Mouse (Mus musculus) embryo, embryonic 9.5 days (tissue): Measurements from ENCODE around the gene Mid1.
"Not testable (repeated sequence)": the region's sequence is repeated elsewhere in the genome, so short reads cannot be mapped to it uniquely, and the experiment has no call there.

Experiments used
- DNase-seq: peaks from one replicate; pipeline ENCODE4 v3.0.0-alpha.2; 2017; ENCODE audit errors: extremely low spot score

Mid1 gene

GRCm38 (mm10) chrX:169986519-169987367 lies 301.7 kb downstream of the Mid1 start:
- peak; percentile 65 for DNase-seq

DNA sequence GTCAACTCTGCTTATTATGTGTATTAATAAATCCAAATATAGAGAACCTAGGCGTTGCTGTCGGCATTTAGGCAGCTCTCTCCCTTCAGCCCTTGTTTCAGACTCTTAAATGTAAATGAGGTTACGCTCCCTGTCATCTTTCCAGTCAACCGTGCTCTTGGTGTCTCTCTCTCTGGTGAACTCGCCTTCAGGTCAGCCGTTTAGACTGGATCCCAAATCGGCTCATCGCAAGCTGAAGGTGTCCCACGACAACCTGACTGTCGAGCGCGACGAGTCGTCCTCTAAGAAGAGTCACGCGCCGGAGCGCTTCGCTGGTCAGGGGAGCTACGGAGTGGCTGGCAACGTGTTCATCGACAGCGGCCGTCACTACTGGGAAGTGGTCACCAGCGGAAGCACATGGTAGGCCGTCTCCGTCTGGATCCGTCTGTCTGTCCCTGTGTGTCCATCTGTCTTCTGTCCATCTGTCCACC lies 302.4 kb downstream of the Mid1 start:
- peak; percentile 34 for DNase-seq

- peak; percentile 2 for DNase-seq
Observed at GRCm38 (mm10) chrX:169988571-169989218, 303.7 kb downstream of the Mid1 start.

GRCm38 (mm10) chrX:169989219-169989595 lies 304.2 kb downstream of the Mid1 start:
- DNase-seq, result peak; percentile 58

- DNase-seq, result peak; percentile 35
Observed at GRCm38 (mm10) chrX:169989691-169990631, 305.0 kb downstream of the Mid1 start.

DNA sequence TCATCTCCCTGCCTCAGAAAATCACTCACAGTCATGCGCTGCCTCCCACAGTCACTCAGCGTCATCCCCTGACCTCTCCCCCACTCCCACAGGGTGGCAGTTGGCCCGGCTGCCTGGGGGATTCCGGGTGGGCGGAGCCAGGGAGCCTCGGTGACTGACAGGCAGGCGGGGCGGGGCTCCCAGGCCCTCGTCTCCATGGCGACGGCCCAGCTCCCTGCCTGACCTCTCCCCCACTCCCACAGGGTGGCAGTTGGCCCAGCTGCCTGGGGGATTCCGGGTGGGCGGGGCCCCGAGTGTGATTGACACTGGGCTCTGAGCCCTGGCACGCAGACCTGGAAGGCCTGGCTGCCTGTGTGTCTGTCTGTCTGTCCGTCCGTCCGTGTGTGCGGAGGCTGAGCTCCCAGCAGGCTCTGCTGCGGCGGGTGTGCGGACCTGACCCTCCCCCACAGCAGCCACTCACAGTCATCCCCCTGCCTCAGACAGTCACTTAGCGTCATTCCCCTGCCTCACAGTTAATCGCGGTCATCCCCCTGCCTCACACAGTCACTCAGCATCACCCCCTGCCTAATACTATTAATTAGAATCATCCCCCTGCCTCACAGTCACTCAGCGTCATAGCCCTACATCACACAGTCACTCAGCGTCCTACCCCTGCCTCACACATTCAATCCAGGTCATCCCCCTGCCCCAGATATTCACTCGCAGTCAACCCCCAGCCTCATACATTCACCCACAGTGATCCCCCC lies 306.3 kb downstream of the Mid1 start:
- peak; percentile 25 for DNase-seq

DNA sequence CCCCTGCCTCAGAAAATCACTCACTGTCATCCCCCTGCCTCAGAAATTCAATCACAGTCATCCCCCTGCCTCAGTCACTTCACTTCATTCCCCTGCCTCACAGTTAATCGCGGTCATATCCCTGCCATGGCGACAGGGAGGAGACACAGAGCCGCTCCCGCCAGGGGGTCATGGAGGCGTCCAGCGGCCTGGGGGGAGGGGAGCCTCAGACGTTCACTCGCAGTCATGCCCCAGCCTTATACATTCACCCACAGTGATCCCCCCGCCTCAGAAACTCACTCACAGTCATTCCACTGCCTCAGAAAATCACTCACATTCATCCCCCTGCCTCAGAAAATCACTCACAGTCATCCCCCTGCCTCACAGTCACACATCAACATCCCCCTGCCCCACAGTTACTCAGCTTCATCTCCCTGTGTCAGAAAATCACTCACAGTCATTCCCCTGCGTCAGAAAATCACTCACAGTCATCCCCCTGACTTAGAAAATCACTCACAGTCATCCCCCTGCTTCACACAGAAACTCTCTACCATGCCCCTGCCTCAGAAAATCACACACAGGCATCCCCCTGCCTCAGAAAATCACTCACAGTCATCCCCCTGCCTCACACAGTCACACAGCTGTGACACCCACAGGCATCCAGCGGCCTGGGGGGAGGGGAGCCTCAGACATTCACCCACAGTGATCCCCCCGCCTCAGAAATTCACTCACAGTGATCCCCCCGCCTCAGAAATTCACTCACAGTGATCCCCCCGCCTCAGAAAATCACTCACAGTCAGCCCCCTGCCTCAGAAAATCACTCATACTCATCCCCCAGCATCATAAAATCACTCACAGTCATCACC lies 307.3 kb downstream of the Mid1 start:
- DNase-seq, result peak; percentile 0

DNA sequence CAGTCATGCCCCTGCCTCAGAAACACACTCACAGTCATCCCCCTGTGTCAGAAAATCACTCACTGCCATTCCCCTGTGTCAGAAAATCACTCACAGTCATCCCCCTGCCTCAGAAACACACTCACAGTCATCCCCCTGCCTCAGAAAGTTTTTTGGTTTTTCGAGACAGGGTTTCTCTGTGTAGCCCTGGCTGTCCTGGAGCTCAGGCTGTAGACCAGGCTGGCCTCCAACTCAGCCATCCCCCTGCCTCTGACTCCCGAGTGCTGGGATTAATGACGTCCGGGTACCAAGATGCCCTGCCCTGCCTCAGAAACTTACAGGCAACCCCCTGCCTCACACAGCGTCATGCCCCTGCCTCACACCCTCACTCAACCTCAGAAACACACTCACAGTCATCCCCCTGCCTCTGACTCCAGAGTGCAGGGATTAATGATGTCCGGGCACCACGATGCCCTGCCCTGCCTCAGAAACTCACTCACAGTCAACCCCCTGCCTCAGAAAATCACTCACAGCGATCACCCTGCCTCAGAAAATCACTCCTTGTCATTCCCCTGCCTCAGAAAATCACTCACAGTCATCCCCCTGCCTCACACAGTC lies 308.1 kb downstream of the Mid1 start:
- peak; percentile 0 for DNase-seq

DNA sequence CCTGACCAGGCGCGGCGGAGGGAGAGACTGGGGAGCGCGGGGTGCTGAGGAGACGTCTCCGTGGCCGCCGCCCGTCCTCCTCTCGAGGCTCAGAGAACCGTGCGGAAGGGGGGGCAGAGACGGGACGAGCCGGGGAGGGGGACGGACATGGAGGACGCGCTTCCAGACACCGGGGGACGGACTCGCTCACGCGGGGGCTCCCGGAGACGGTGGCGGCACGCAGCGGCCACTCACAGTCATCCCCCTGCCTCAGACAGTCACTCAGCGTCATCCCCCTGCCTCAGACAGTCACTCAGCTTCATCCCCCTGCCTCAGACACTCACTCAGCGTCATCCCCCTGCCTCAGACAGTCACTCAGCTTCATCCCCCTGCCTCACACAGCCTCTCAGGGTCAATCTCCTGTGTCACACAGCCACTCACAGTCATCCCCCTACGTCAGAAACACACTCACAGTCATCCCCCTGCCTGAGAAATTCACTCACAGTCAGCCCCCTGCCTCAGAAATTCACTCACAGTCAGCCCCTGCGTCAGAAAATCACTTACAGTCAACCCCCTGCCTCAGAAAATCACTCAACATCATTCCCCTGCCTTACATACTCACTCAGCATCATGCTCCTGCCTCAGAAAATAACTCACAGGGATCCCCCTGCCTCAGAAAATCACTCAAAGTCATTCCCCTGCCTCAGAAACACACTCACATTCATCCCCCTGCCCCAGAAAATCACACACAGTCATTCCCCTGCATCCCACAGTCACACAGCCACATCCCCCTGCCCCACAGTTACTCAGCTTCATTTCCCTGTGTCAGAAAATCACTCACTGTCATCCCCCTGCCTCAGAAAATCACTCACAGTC lies 309.2 kb downstream of the Mid1 start:
- DNase-seq, result peak; percentile 0

DNA sequence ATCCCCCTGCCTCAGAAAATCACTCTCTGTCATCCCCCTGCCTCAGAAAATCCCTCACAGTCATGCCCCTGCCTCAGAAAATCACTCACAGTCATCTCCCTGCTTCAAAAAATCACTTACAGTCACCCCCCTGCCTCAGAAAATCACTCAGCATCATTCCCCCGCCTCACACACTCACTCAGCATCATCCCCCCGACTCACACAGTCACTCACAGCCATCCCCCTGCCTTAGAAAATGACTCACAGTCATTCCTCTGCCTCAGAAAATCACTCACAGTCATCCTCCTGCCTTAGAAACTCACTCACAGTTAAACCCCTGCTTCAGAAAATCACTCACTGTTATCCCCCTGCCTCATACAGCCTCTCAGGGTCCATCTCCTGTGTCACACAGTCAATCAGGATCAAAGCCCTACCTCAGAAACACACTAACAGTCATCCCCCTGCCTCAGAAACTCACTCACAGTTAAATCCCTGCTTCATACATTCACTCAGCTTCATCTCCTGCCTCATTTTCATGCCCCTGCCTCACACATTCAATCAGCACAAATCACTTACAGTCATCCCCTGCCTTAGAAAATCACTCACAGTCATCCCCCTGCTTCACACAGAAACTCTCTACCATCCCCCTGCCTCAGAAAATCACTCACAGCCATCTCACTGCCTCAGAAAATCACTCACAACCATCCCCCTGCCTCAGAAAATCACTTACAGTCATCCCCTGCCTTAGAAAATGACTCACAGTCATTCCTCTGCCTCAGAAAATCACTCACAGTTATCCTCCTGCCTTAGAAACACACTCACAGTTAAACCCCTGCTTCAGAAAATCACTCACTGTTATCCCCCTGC lies 310.1 kb downstream of the Mid1 start:
- peak; percentile 34 for DNase-seq

- DNase-seq, result peak; percentile 0
Observed at GRCm38 (mm10) chrX:169995909-169996521, 311.0 kb downstream of the Mid1 start.

GRCm38 (mm10) chrX:169996926-169997325 lies 311.9 kb downstream of the Mid1 start:
- not testable (repeated sequence) for DNase-seq

GRCm38 (mm10) chrX:169997456-169997853 lies 312.5 kb downstream of the Mid1 start:
- not testable (repeated sequence) for DNase-seq

DNA sequence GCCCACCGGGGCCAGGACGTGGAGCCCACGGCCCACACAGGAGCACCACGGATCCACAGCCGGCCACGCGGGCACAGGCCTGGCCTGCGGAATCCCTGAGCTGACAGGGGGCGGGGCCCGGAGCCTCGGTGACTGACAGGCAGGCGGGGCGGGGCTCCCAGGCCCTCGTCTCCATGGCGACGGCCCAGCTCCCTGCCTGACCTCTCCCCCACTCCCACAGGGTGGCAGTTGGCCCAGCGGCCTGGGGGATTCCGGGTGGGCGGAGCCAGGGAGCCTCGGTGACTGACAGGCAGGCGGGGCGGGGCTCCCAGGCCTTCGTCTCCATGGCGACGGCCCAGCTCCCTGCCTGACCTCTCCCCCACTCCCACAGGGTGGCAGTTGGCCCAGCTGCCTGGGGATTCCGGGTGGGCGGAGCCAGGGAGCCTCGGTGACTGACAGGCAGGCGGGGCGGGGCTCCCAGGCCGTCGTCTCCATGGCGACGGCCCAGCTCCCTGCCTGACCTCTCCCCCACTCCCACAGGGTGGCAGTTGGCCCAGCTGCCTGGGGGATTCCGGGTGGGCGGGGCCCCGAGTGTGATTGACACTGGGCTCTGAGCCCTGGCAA lies 313.0 kb downstream of the Mid1 start:
- peak; percentile 27 for DNase-seq

DNA sequence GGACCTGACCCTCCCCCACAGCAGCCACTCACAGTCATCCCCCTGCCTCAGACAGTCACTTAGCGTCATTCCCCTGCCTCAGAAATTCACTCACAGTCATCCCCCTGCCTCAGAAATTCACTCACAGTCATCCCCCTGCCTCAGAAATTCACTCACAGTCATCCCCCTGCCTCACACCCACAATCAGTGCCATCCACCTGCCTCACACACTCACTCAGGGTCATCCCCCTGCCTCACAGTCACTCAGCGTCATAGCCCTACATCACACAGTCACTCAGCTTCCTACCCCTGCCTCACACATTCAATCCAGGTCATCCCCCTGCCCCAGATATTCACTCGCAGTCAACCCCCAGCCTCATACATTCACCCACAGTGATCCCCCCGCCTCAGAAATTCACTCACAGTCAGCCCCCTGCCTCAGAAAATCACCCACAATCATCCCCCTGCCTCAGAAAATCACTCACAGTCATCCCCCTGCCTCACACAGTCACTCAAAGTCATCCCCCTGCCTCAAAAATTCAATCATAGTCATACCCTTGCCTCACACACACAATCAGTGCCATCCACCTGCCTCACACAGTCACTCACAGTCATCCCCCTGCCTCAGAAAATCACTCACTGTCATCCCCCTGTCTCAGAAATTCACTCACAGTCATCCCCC lies 313.7 kb downstream of the Mid1 start:
- DNase-seq, result peak; percentile 0

DNA sequence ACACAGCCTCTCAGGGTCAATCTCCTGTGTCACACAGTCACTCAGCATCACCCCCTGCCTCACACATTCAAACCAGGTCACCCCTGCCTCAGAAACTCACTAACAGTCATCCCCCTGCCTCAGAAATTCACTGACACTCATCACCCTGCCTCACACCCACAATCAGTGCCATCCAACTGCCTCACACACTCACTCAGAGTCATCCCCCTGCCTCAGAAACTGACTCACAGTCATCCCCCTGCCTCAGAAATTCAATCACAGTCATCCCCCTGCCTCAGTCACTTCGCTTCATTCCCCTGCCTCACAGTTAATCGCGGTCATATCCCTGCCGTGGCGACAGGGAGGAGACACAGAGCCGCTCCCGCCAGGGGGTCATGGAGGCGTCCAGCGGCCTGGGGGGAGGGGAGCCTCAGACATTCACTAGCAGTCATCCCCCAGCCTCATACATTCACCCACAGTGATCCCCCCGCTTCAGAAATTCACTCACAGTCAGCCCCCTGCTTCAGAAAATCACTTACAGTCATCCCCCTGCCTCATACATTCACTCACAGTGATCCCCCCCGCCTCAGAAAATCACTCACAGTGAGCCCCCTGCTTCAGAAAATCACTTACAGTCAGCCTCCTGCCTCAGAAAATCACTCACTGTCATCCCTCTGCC lies 314.4 kb downstream of the Mid1 start:
- peak; percentile 19 for DNase-seq
